Mouse (Mus musculus) cerebellum, adult 11-12 months (tissue): Measurements from ENCODE around the gene Samd14.

Experiments
- DNase-seq: peaks from one replicate; pipeline ENCODE4 v3.0.0; 2022

The Samd14 gene

DNA sequence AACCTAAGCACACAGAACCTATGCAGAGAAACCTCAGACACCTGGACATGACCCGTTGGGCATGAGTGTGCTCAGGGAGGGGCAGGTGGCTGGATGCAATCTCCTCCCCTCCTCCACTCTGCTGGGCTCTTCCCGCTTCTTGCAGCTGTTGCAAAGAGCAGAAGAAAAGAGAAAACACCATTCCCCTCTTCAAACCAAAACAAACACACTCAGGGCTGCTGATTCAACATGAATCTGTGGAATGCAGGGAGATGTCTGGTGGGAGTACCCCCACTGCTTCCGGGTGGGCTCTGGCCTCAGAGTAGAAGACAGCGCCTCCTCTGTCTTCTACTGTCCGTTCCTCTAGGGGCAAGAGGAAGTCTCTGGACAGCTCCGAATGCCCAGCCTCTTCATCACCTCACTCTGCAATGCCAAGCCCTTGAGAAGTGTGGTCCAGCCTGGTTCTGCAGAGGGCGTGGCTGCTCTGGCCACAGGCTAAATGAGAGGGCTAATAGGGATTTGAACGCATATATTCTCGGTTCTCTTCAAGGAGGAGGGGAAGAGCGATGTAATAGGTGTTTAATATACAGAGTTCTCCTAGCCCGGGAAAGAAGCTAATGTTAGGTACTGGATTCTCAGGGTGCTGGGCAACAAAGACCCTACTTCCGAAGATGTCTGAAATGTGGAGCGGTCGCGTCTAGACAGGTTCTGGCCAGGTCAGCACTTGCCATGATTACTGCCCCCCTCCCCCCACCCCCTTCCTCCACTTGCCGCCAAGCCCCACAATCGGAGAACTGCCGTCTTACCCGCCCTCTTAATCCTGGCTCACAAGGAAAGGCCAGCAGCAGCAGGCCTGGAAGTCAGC lies 65.7 kb downstream of the Samd14 start:
- DNase-seq = peak; percentile 51
